Mouse (Mus musculus): ENCODE measurements around the gene Ptprh. TPM values are rescaled to one million over a fixed set of nuclear protein-coding genes. Genes with fewer than 3 reads are reported as not detected.
"Not testable (repeated sequence)": the region's sequence is repeated elsewhere in the genome, so short reads cannot be mapped to it uniquely, and the experiment has no call there.

Gene Ptprh
- polyA plus RNA-seq, 1 experiment from 2014 or later = not detected

DNA sequence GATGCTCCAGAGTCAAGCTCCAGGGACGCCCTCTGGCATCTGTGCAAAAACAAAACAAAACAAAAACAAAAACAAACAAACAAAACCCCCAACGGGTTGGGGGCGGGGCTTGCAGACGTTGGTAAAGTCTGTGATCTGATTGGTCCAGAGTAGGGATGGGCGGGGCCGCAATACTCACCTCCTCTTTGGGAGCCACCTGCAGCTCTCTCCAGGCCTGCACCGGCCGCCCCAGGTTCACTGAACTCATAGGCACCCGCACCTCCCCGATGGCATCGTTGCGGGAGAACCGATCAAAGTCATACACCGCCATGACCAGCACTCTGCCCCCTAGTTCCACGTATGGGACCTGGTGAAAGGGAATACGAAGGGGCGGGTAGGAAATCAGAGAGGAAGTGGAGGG lies 61.8 kb downstream of the Ptprh start:
- Histone ChIP-seq H3K4me3 (replicated peaks) (peak overlapping the region; percentile 25), H3K36me3 (no peaks in the 10 kb centered on the region), H3K9me3 (replicated peaks) (no peaks in the 10 kb centered on the region), H3K9ac (no peak overlapping the region), H3K27me3 (peaks cover 14% of the 10 kb centered on the region), H3K4me1 (replicated peaks) (peaks cover 17% of the 10 kb centered on the region), H3K4me2 (peak overlapping the region; percentile 23), H3K27ac (no peak overlapping the region)
- DNase-seq (peak; percentile 47), ATAC-seq (ENCODE audit: low read depth) (no peak; the same call in 1 of the 2 replicates)
- 32% methylated on average over 17 of the region's 17 CpGs for WGBS (ENCODE audit: insufficient replicate concordance)

GRCm38 (mm10) chr7:4541344-4541743 lies 62.5 kb downstream of the Ptprh start:
- H3K4me3 ChIP-seq (replicated peaks) = no peak overlapping the region
- no peak for DNase-seq
- H3K27me3 ChIP-seq = peaks cover 9% of the 10 kb centered on the region
- H3K27ac ChIP-seq = no peak overlapping the region
- H3K36me3 ChIP-seq = no peaks in the 10 kb centered on the region
- 0 out of 2 replicates have a peak overlapping the region, but pooled peaks have one; percentile 23 for H3K4me2 ChIP-seq
- H3K4me1 ChIP-seq (replicated peaks) = peaks cover 11% of the 10 kb centered on the region
- H3K9me3 ChIP-seq (replicated peaks) = no peaks in the 10 kb centered on the region
- 49% methylated on average over 5 of the region's 5 CpGs for WGBS (ENCODE audit: insufficient replicate concordance)
- H3K9ac ChIP-seq = no peak overlapping the region
- no peak for ATAC-seq (ENCODE audit: low read depth)

DNA sequence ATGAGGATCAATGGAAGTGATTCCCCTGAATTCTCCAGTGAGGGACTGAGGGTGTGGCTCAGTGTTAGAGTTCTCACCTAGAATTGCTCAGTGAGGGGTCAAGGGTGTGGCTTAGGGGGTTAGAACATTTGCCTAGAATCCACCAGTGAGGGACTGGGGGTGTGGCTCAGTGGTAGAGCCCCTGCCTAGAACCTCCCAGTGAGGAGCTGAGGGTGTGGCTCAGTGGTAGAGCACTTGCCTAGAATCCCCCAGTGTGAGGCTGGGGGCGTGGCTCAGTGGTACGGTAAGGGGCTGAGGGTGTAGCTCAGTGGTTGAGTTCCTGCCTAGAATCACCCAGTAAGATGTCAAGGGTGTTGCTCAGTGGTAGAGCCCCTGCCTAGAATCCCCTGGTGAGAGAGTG lies 64.8 kb downstream of the Ptprh start:
- no peak for ATAC-seq (ENCODE audit: low read depth)
- DNase-seq = no peak

DNA sequence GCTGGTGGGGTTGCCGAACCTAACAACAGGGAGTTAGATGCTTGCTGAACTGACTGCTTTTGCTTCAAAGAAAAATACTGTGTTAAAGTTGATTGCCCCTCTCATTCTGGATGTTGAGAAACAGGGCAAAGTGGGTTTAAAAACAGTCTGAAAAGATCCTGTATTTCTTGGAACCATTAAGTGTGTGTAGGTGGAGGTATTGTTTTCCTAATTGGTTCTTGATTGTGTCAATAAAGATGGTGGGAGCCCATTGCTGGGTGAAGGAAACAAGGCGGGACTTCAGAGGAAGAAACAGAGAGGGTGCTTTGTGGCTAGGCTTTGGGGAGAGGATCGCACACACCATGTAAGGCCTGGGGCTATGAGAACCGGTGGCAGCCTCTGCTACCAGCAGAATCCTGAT lies 66.7 kb downstream of the Ptprh start:
- Histone ChIP-seq H3K9ac (no peak overlapping the region), H3K27ac (no peak overlapping the region), H3K4me1 (replicated peaks) (peaks cover 5% of the 10 kb centered on the region; the same call in 1 of the 2 replicates), H3K36me3 (no peaks in the 10 kb centered on the region), H3K27me3 (peaks cover 20% of the 10 kb centered on the region), H3K9me3 (replicated peaks) (no peaks in the 10 kb centered on the region), H3K4me3 (replicated peaks) (no peak overlapping the region), H3K4me2 (no peak overlapping the region)
- 44% methylated on average over 4 of the region's 4 CpGs for WGBS (ENCODE audit: insufficient replicate concordance)
- DNase-seq = no peak
- ATAC-seq (ENCODE audit: low read depth) = no peak

More for the DNA sequence above, 64.8 kb downstream of the Ptprh start:
- H3K4me1 ChIP-seq (replicated peaks) = peaks cover 4% of the 10 kb centered on the region; the same call in 1 of the 2 replicates
- H3K36me3 ChIP-seq = no peaks in the 10 kb centered on the region
- 51% methylated on average over 2 of the region's 2 CpGs for WGBS (ENCODE audit: insufficient replicate concordance)
- H3K9me3 ChIP-seq (replicated peaks) = no peaks in the 10 kb centered on the region
- H3K4me2 ChIP-seq = no peak overlapping the region
- H3K27me3 ChIP-seq = peaks cover 11% of the 10 kb centered on the region; the same call in 1 of the 2 replicates
- H3K9ac ChIP-seq = no peak overlapping the region
- H3K27ac ChIP-seq = no peak overlapping the region
- no peak overlapping the region for H3K4me3 ChIP-seq (replicated peaks)

DNA sequence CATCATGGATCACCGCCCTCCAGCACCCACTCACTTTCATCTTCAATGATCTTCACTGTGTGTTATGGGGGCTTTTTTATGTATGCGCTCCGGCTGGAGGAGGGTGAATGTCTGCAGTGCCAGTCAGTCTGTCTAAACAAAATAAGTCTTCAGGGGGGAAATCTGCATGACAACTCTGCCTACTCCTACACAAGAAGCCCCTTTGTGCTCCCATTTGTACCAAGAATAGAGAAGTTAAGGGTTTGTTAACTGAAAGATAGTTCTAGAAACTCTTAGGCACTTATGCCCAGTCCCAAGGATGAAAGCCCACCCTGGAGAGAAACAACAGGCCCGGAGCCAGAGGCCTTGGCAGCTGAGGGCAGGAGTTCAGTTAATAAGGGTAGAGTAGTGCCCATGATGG lies 67.5 kb downstream of the Ptprh start:
- no peak for ATAC-seq (ENCODE audit: low read depth)

DNA sequence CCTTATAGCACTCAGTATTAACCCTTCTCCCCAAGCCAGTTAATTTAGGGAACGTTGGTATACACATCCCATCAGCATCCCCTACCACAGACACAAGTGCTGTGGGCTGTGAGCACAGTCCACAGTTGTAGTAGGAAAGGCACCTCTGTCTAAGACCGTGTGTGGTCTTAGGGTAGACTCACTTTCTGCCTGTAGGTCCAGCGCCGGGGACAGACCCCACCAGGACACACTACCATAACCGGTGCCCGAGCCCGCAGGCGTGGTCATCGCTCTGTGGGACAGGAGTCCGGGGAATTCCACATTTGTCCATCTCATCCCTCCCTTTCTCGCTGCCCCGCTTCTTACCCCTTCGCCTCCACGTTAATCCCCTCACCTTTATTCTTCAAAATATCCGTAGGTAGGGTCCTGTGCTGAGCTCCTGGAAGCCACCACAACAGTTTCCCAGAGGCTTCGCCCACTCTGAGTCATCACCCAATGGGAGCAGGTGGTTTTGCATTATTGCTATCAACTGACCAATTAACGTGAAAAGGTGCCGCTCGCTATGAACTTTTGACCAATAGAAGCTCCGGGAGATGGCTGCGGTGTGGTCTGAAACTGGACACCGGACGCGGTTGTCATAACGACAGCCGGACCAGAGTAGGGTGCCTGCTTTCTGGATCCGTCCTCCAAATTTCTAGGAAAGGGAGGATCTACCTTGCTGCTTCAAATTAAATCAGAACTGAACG lies 71.7 kb downstream of the Ptprh start, which contains the start of gene Dnaaf3:
Gene Dnaaf3 (minus strand): TSS at position 449 of the 725 bp plus-strand sequence.
- Histone ChIP-seq H3K4me3 (replicated peaks) (peak within 1 kb of the TSS; percentile 37), H3K4me2 (peak within 1 kb of the TSS; percentile 58), H3K4me1 (replicated peaks) (peaks cover 7% of the 10 kb centered on the region; the same call in 1 of the 2 replicates), H3K27me3 (peaks cover 31% of the 10 kb centered on the region), H3K27ac (no peak within 1 kb of the TSS), H3K36me3 (no peaks in the 10 kb centered on the region), H3K9me3 (replicated peaks) (no peaks in the 10 kb centered on the region), H3K9ac (no peak within 1 kb of the TSS)
- 6% methylated on average over 28 of the region's 28 CpGs for WGBS (ENCODE audit: insufficient replicate concordance)
- DNase-seq (peak; percentile 22), ATAC-seq (ENCODE audit: low read depth) (peak; percentile 79)

More for the DNA sequence above, 67.5 kb downstream of the Ptprh start:
- 0 out of 2 replicates have a peak, but pooled peaks cover 5% of the 10 kb centered on the region for H3K4me1 ChIP-seq (replicated peaks)
- H3K4me2 ChIP-seq = no peak overlapping the region
- DNase-seq = no peak
- H3K4me3 ChIP-seq (replicated peaks) = no peak overlapping the region
- no peak overlapping the region for H3K27ac ChIP-seq
- 68% methylated on average over 4 of the region's 4 CpGs for WGBS (ENCODE audit: insufficient replicate concordance)
- no peaks in the 10 kb centered on the region for H3K9me3 ChIP-seq (replicated peaks)
- H3K9ac ChIP-seq = no peak overlapping the region
- H3K36me3 ChIP-seq = no peaks in the 10 kb centered on the region
- H3K27me3 ChIP-seq = peaks cover 28% of the 10 kb centered on the region

DNA sequence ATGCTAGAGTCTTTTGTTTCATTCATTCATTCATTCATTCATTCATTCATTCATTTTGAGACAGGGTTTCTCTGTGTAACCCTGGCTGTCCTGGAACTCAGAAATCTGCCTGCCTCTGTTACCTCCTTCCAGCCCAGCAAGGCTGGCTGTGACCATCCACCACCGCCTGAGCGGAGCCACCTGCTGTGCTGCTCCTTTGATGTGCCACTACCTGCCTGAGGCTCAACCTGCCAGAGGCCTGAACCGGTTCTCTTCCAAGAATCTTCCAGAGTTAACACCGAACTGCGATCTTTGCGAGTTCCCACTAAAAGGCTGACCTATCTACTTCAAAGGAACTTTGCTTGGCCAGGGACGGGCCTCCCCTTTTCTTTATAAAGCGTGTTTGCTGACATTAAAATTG lies 73.7 kb downstream of the Ptprh start:
- not testable (repeated sequence) for H3K9me3 ChIP-seq (replicated peaks)
- 53% methylated on average over 8 of the region's 8 CpGs for WGBS (ENCODE audit: insufficient replicate concordance)

GRCm38 (mm10) chr7:4527302-4527689 lies 76.5 kb downstream of the Ptprh start:
- peaks cover 25% of the 10 kb centered on the region for H3K4me1 ChIP-seq (replicated peaks)
- H3K4me2 ChIP-seq = peak overlapping the region; percentile 66
- peak overlapping the region; percentile 47; the same call in 1 of the 2 replicates for H3K4me3 ChIP-seq (replicated peaks)
- DNase-seq (no peak), ATAC-seq (ENCODE audit: low read depth) (no peak)
- H3K36me3 ChIP-seq = no peaks in the 10 kb centered on the region
- H3K27ac ChIP-seq = no peak overlapping the region
- 46% methylated on average over 18 of the region's 18 CpGs for WGBS (ENCODE audit: insufficient replicate concordance)
- H3K9me3 ChIP-seq (replicated peaks) = no peaks in the 10 kb centered on the region
- H3K9ac ChIP-seq = peak overlapping the region; percentile 59; the same call in 1 of the 2 replicates
- H3K27me3 ChIP-seq = peaks cover 17% of the 10 kb centered on the region

More for the DNA sequence above, 73.7 kb downstream of the Ptprh start:
- H3K9ac ChIP-seq; H3K4me3 ChIP-seq (replicated peaks); DNase-seq; ATAC-seq (ENCODE audit: low read depth); H3K4me2 ChIP-seq; H3K36me3 ChIP-seq; H3K27ac ChIP-seq: not testable (repeated sequence)
- peaks cover 22% of the 10 kb centered on the region for H3K4me1 ChIP-seq (replicated peaks)
- H3K27me3 ChIP-seq = peaks cover 27% of the 10 kb centered on the region

DNA sequence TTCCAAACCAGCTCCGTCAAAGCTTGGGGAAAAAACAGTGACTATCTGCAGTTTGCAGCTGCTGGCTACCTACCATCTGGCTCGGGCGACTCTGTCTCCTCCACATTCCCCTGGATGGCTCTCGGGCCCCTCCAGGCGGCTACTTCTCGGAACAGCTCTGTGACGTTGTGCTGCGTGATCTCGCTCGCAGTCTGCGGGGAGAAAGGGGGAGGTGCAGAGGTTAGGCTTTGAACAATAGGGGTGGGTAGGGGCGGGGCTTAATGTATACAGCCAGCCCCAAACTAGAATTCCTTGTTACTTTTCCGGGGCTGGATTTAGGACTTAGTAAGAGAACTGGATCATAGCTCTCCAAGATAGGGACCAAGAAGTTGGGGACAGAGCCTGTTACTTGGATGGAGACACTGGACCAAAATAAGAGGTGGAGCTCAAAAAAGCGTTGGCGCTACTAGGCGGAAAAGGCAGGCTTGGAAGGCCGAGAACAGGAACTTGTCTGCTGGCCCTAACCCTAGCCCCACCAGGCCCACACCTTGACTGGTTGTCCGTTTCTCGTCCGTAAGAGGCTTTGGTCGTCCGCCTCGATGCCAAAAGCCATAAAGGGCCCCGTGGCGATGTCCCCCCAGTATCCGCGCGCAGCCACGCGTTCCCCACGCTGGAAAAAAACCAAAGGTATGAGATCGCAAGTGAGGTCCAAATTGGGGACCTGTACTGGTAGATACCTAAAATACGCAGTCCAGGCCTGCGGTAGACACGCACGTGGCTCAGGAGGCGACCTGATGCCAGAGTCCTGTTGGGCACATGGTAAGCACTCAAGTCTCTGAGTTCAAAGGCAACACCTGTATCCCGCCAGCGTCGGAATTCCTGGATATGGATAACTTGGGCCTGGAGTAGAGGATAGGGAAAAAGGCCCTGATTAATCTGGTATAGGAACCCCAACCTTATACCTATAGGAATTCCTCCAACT lies 77.2 kb downstream of the Ptprh start:
- Histone ChIP-seq H3K36me3 (no peaks in the 10 kb centered on the region), H3K4me3 (replicated peaks) (peak overlapping the region; percentile 47), H3K4me1 (replicated peaks) (peaks cover 27% of the 10 kb centered on the region), H3K4me2 (peak overlapping the region; percentile 66), H3K27ac (no peak overlapping the region), H3K27me3 (peaks cover 17% of the 10 kb centered on the region), H3K9ac (peak overlapping the region; percentile 59), H3K9me3 (replicated peaks) (no peaks in the 10 kb centered on the region)
- WGBS (ENCODE audit: insufficient replicate concordance) = 16% methylated on average over 40 of the region's 40 CpGs
- ATAC-seq (ENCODE audit: low read depth) (peak; percentile 85), DNase-seq (peak; percentile 77)

DNA sequence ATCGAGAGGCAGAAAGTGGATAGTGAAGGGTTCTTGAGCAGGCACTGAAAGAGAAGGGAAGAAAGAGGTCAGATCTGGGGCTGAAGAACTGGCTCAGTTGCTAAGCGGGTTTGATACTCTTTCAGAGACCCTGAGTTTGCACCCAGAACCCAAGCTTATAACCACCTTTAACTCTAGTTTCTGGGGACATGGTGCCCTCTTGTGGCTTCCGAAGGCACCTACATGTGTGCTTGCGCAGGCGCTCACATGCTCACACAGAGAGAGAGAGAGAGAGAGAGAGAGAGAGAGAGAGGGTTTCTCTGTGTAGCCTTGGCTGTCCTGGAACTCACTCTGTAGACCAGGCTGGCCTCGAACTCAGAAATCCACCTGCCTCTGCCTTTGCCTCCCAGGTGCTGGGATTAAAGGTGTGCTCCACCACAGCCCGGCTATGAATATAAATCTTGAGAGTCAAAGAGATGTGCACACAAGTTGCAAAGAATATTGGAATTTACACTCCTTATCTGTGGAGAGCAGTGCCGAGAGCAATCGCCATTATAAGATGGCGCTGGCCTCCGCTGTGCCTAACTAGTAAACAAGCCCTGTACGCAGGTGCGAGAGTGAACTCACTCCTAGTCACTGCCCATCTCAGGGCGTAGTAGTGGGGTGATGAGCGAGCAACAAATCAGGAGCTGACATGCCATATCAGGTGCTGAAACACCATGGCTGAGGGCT lies 79.5 kb downstream of the Ptprh start, which contains the start of gene Tnni3:
Gene Tnni3 (minus strand): TSS at position 18 of the 711 bp plus-strand sequence.
- not testable (repeated sequence) for H3K36me3 ChIP-seq; H3K4me3 ChIP-seq (replicated peaks); H3K9ac ChIP-seq; H3K4me2 ChIP-seq; H3K9me3 ChIP-seq (replicated peaks); H3K27ac ChIP-seq; ATAC-seq (ENCODE audit: low read depth)
- WGBS (ENCODE audit: insufficient replicate concordance) = 59% methylated on average over 15 of the region's 15 CpGs
- peak; percentile 31 for DNase-seq
- H3K27me3 ChIP-seq = peaks cover 28% of the 10 kb centered on the region
- peaks cover 39% of the 10 kb centered on the region for H3K4me1 ChIP-seq (replicated peaks)

Measured in liver, embryonic 13.5 days (tissue).